Mouse (Mus musculus) liver, embryonic 16.5 days (tissue): ENCODE measurements at regions not wholly inside any gene's neighbourhood (a gene's known extent, or its start where the extent isn't known, plus 50 kb on each side); places are given as distances from the start of the nearest gene placed in this dataset.

Source experiments
- ATAC-seq: fragments of 200-750 bp; cut with Nextera tagmentation; 2 replicates; pipeline ENCODE4 v1.8.0; 2017; ENCODE audit warnings: low read depth, mild to moderate bottlenecking, moderate number of reproducible peaks, moderate library complexity
- H3K27ac ChIP-seq: fragments of 300-500 bp; sonication (generic); 2 replicates; pipeline ENCODE4 v1.5.1; 2014; ENCODE audit warnings: mild to moderate bottlenecking, low read length
- H3K27me3 ChIP-seq: fragments of 300-500 bp; sonication (generic); 2 replicates; pipeline ENCODE4 v1.6.1; 2014; ENCODE audit warnings: low read depth, low read length, mixed read lengths; ENCODE audit not compliant: control insufficient read depth, insufficient read depth
- H3K36me3 ChIP-seq: fragments of 300-500 bp; sonication (generic); 2 replicates; pipeline ENCODE4 v1.6.1; 2014; ENCODE audit warnings: mild to moderate bottlenecking; ENCODE audit not compliant: control insufficient read depth, insufficient read depth
- H3K4me1 ChIP-seq: fragments of 300-500 bp; sonication (generic); 2 replicates; pipeline ENCODE4 v1.6.1; 2014; ENCODE audit warnings: low read depth, low read length, mixed read lengths; ENCODE audit not compliant: control insufficient read depth
- H3K4me2 ChIP-seq: fragments of 300-500 bp; sonication (generic); 2 replicates; pipeline ENCODE4 v1.6.1; 2014; ENCODE audit warnings: low read depth, low read length, mixed read lengths
- H3K4me3 ChIP-seq: fragments of 300-500 bp; sonication (generic); 2 replicates; pipeline ENCODE4 v1.5.1; 2014; ENCODE audit warnings: low read depth, mild to moderate bottlenecking, low read length
- H3K9ac ChIP-seq: fragments of 300-500 bp; sonication (generic); 2 replicates; pipeline ENCODE4 v1.6.1; 2014; ENCODE audit warnings: low read depth, low read length
- H3K9me3 ChIP-seq: fragments of 300-500 bp; sonication (generic); replicated peaks from 2 replicates; pipeline ENCODE4 v1.6.1; 2016; ENCODE audit warnings: low read length; ENCODE audit not compliant: control insufficient read depth
- WGBS: fragments of 180-500 bp; shearing (Covaris S2); extraction: QIAGEN DNeasy Blood & Tissue Kit; methylation state at CpG from one replicate; pipeline ENCODE4 v1.1.7; 2014; ENCODE audit not compliant: insufficient replicate concordance; 5-methylcytosine and 5-hydroxymethylcytosine counted together

DNA sequence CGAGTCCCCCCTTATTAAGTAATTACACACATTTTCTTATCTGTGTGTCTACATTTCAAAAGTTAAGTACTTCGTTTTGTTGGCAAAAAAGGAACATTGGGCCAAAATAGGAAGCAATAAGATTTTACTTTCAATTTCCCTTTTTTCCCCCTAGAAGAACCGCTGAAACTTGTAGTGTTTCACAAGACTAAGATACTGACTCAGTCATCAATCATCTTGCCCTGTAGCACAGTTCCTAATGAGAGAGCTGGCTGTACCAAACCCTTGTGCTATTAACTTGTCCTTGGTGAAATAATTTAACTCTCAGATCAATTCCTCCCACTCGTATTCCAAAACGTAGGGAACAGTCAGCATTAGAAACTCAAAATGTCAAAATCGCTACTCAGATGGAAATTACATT is 66.6 kb upstream of the Rap2b start:
- Histone ChIP-seq H3K9ac (no peak overlapping the region), H3K27me3 (no peaks in the 10 kb centered on the region), H3K36me3 (no peaks in the 10 kb centered on the region), H3K9me3 (no peaks in the 10 kb centered on the region), H3K4me2 (no peak overlapping the region), H3K4me1 (no peaks in the 10 kb centered on the region), H3K4me3 (no peak overlapping the region), H3K27ac (no peak overlapping the region)
- no peak for ATAC-seq
- WGBS: 39% methylated on average over 6 of the region's 6 CpGs

DNA sequence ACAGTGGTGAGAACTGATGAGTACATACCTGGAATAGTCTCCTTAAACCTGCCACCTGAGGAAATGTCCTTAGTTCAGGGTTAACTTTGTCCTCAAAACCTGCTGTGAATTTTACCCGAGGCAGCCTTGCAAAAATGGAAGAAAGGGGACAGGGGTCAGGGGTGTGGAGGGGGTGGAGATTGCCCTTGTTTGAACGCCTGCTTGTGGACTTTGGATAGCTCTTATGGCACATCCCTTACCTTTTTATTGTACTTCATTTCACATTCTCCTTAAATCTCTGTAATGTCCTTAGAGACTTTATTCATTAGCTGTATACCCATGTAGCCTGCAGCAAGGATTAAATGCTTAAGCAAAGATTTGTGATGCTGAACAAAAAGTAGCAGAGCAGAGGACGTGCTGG is 64.1 kb upstream of the Rap2b start:
- Histone ChIP-seq H3K4me2 (no peak overlapping the region), H3K27me3 (no peaks in the 10 kb centered on the region), H3K4me3 (no peak overlapping the region), H3K36me3 (no peaks in the 10 kb centered on the region), H3K4me1 (no peaks in the 10 kb centered on the region), H3K27ac (no peak overlapping the region), H3K9ac (no peak overlapping the region), H3K9me3 (no peaks in the 10 kb centered on the region)
- WGBS: 48% methylated on average over 3 of the region's 3 CpGs
- no peak for ATAC-seq

DNA sequence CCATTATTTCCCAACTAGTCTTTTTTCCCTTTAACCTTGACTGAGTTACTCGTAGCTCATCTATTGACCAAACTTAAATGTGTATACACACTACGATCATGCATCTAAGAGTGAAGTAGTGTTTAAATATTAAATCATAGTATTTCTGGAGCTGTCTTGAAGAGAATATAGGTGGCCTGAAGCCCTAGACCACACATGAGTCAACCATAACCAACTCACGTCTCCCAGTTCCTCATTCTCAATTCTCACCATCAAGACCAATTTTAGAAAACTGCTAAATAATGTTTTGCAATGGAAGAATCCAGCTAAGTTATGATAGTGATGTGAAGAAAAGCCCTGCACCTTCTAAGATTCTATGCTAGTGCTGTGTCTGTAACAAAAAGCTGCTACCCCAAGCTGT is 59.2 kb upstream of the Rap2b start:
- Histone ChIP-seq H3K4me1 (no peaks in the 10 kb centered on the region), H3K27me3 (no peaks in the 10 kb centered on the region), H3K9ac (no peak overlapping the region), H3K27ac (no peak overlapping the region), H3K4me3 (no peak overlapping the region), H3K9me3 (no peaks in the 10 kb centered on the region), H3K4me2 (no peak overlapping the region), H3K36me3 (no peaks in the 10 kb centered on the region)
- 54% methylated on average over 3 of the region's 3 CpGs for WGBS
- no peak for ATAC-seq

DNA sequence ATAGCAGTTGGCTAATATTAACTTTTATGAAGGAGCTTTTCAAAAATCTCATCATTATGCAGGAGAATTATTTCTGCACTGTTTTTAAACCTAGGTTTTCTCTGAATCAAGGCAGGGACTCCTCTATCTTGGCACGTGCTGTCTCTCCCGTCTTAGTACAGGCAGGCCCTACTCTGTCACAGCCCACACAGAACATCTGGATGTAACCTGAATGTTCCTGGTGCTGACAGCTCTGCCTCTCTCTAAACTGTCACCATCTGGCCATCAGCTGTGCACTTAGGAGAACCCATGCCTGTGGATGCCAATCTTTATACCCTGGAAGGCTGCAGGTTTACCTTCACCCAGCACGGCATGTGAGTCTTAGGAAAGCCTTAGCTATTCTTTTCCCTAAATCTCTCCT is 58.0 kb upstream of the Rap2b start:
- H3K9me3 ChIP-seq: no peaks in the 10 kb centered on the region
- H3K9ac ChIP-seq: no peak overlapping the region
- H3K4me3 ChIP-seq: no peak overlapping the region
- H3K4me1 ChIP-seq: no peaks in the 10 kb centered on the region
- no peak for ATAC-seq
- H3K36me3 ChIP-seq: no peaks in the 10 kb centered on the region
- no peaks in the 10 kb centered on the region for H3K27me3 ChIP-seq
- no peak overlapping the region for H3K4me2 ChIP-seq
- no peak overlapping the region for H3K27ac ChIP-seq
- WGBS: 78% methylated on average over 3 of the region's 3 CpGs

DNA sequence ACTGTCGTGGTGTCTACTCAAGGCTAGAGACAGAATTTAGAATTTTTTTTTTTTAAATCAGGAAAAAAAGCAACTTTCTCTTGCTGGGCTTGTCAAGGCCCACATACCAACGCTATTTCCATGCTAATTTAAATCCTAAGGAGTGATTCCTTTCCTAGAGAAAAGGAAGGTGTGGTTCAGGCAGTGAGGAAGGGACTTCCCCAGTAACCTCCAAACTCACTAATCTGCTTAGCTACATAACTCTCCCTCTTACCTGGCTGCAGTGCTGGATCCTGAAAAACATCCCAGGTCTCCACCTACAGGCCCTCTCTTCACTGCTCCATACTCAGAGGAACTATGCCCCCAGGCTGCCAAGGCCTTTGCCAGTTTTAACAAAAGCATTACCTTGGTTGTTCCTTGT is 55.1 kb upstream of the Rap2b start:
- no peak overlapping the region for H3K4me2 ChIP-seq
- H3K4me3 ChIP-seq: no peak overlapping the region
- no peak overlapping the region for H3K9ac ChIP-seq
- no peak overlapping the region for H3K27ac ChIP-seq
- H3K36me3 ChIP-seq: no peaks in the 10 kb centered on the region
- no peak for ATAC-seq
- no peaks in the 10 kb centered on the region for H3K4me1 ChIP-seq
- no peaks in the 10 kb centered on the region for H3K27me3 ChIP-seq
- WGBS: 52% methylated on average over 2 of the region's 2 CpGs
- H3K9me3 ChIP-seq: no peaks in the 10 kb centered on the region

DNA sequence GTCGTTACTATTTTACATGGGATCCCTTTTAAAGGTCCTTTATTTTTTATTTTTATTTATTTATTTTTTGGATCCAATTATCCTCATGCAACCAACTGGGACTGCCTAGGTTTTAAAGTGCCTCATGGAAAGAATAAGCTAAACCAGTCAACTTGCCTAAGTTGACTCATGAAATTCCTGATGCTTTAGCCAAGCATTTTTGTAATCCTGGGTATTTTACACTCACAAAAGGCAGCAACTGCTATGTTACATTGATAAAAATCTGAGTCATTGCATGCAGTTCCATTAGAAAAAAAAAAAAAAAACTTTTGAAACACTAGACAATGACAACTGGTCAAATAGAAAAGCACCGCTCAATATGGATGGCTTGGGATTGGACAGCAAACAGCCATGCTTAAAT is 52.7 kb upstream of the Rap2b start:
- no peak overlapping the region for H3K4me3 ChIP-seq
- no peak overlapping the region for H3K4me2 ChIP-seq
- no peaks in the 10 kb centered on the region for H3K27me3 ChIP-seq
- H3K9ac ChIP-seq: no peak overlapping the region
- no peaks in the 10 kb centered on the region for H3K36me3 ChIP-seq
- no peak overlapping the region for H3K27ac ChIP-seq
- no peaks in the 10 kb centered on the region for H3K4me1 ChIP-seq
- WGBS: 67% methylated on average over 2 of the region's 2 CpGs
- ATAC-seq: no peak
- no peaks in the 10 kb centered on the region for H3K9me3 ChIP-seq

DNA sequence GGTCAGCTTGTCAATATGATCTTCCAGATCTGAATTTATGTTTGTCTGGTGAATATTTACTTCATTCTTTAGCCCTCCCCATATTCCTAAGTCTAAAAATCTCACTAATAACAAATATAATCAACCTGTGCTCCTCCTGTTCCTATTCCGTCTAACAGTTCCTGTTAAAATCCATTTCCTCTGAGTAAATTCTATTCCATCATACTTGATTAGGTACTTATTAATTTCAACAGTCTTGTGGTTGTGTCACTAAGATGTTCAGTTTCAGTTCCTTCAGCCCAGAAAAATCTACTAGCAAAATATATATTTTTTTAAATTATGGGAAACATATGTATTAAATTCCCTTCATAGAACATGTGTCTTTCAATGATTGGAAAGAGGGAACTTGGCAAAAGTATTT is 52.2 kb upstream of the Rap2b start:
- Histone ChIP-seq H3K9ac (no peak overlapping the region), H3K9me3 (no peaks in the 10 kb centered on the region), H3K4me3 (no peak overlapping the region), H3K36me3 (no peaks in the 10 kb centered on the region), H3K4me1 (no peaks in the 10 kb centered on the region), H3K27me3 (no peaks in the 10 kb centered on the region), H3K27ac (no peak overlapping the region), H3K4me2 (no peak overlapping the region)
- WGBS: 63% methylated on average over 1 of the region's 1 CpGs
- ATAC-seq: no peak
